Mouse (Mus musculus) myocyte (in vitro differentiated cells): ENCODE measurements around the gene Tff2.

Experiments
- MAX ChIP-seq: IDR thresholded peaks from one replicate; pipeline ENCODE4 v1.6.1; 2011; ENCODE audit warnings: low read depth, mild to moderate bottlenecking, control low read depth
- POLR2A ChIP-seq: IDR thresholded peaks from one replicate; pipeline ENCODE4 v1.6.1; 2011; ENCODE audit warnings: low read depth, mild to moderate bottlenecking, control low read depth, moderate library complexity; ENCODE audit not compliant: insufficient read length
- POLR2AphosphoS2 ChIP-seq: IDR thresholded peaks from one replicate; pipeline ENCODE4 v1.6.1; 2011; ENCODE audit warnings: low read depth, control low read depth; ENCODE audit not compliant: insufficient read length
- USF1 ChIP-seq: IDR thresholded peaks from one replicate; pipeline ENCODE4 v1.6.1; 2011; ENCODE audit warnings: low read depth, mild to moderate bottlenecking, control low read depth, moderate library complexity

- TF ChIP-seq MAX = no peak
- TF ChIP-seq POLR2A = no peak
- TF ChIP-seq USF1 = no peak
- no peak for TF ChIP-seq POLR2AphosphoS2
Observed at GRCm38 (mm10) chr17:31119429-31119828, 24.7 kb downstream of the Tff2 start.
